ENCODE assay signal across 7 mouse cellular contexts in the genomic region with DNA sequence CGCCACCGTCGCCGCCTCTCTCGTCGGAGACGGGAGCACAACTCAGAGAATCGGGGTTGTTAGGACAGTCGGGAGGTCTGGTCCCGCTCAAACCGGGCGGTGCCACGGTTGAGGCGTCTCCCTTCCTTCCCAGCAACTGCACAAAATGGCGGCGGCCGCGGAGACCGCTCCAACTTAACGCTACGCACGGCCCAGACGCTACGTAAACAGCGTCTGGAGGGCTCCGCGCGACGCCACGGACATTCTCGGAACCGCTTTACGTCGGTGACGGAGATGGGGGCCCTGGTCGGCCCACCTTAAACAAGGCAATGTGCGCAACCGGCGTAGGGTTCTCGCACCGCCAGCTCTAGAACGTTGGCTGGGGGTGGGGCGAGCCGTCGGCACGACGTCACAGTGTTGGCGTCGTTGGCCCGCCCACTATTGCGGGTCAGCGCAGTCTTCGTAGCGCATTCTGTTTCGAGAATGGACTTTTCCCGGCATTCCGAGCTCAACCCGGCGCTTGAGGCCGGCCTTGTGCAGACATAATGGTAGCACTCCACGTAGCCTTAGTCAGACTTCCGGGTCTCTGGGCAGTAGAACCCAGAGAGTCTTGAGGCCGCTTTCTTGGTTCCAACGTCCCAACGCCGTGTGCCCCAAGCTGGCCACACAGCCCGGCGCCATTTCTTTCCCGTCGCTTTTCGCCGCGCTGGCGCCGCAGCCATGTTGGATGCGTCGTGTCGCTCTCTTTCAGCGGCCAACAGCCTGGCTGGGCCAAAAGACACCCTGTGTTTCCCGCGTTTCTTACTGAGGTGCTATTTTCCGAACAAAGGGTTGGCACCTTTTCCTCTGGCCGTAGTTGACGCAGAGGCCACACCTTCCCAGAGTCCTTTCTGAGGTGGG. TPM values are rescaled to one million over a fixed set of nuclear protein-coding genes. Genes with fewer than 3 reads are reported as not detected.
DNase-seq lines count a peak whose midpoint lies in the region; ATAC-seq and TF ChIP-seq lines count a peak whose summit lies in the region.

A gene (minus strand): TSS at position 332 of the 879 bp plus-strand sequence.

- H3K4me2 ChIP-seq in embryonic facial prominence, embryonic 12.5 days (replicated peaks) = peak within 1 kb of the TSS; percentile 86
- peak within 1 kb of the TSS; percentile 78 for H3K4me2 ChIP-seq in limb, embryonic 12.5 days
- H3K4me2 ChIP-seq in midbrain, embryonic 15.5 days = peak within 1 kb of the TSS; percentile 82

- H3K36me3 ChIP-seq in embryonic facial prominence, embryonic 12.5 days = peaks cover 28% of the 10 kb centered on the region
- H3K36me3 ChIP-seq in kidney, adult 2 months (ENCODE audit: control insufficient read depth, insufficient read depth, low read length) = no peaks in the 10 kb centered on the region; the same call in 1 of the 2 replicates
- H3K36me3 ChIP-seq in limb, embryonic 12.5 days = peaks cover 28% of the 10 kb centered on the region
- peaks cover 25% of the 10 kb centered on the region for H3K36me3 ChIP-seq in midbrain, embryonic 15.5 days (replicated peaks)
- peaks cover 10% of the 10 kb centered on the region for H3K36me3 ChIP-seq in spleen, adult 2 months (ENCODE audit: control insufficient read depth, insufficient read depth, low read length)

- no peaks in the 10 kb centered on the region for H3K9me3 ChIP-seq in embryonic facial prominence, embryonic 12.5 days
- H3K9me3 ChIP-seq in limb, embryonic 12.5 days = no peaks in the 10 kb centered on the region
- no peaks in the 10 kb centered on the region for H3K9me3 ChIP-seq in midbrain, embryonic 15.5 days

- H3K4me1 ChIP-seq in embryonic facial prominence, embryonic 12.5 days = peaks cover 17% of the 10 kb centered on the region
- H3K4me1 ChIP-seq in kidney, adult 2 months (ENCODE audit: control insufficient read depth, insufficient read depth, low read length) = peaks cover 2% of the 10 kb centered on the region; the same call in 1 of the 2 replicates
- peaks cover 13% of the 10 kb centered on the region for H3K4me1 ChIP-seq in limb, embryonic 12.5 days (replicated peaks)
- H3K4me1 ChIP-seq in midbrain, embryonic 15.5 days = peaks cover 29% of the 10 kb centered on the region
- H3K4me1 ChIP-seq in spleen, adult 2 months (ENCODE audit: control insufficient read depth, insufficient read depth, insufficient read length) = peaks cover 3% of the 10 kb centered on the region

- H3K27ac ChIP-seq in embryonic facial prominence, embryonic 12.5 days = peak within 1 kb of the TSS; percentile 94
- H3K27ac ChIP-seq in kidney, adult 2 months (ENCODE audit: insufficient read depth, low read depth, low read length) = peak within 1 kb of the TSS; percentile 96
- peak within 1 kb of the TSS; percentile 97 for H3K27ac ChIP-seq in limb, embryonic 12.5 days
- H3K27ac ChIP-seq in midbrain, embryonic 15.5 days = peak within 1 kb of the TSS; percentile 99
- H3K27ac ChIP-seq in spleen, adult 2 months (ENCODE audit: insufficient read depth, low read length) = peak within 1 kb of the TSS; percentile 97

- ATAC-seq in embryonic facial prominence, embryonic 12.5 days (ENCODE audit: insufficient number of reproducible peaks, insufficient read depth, low FRiP score, low TSS enrichment) = peak; percentile 96
- ATAC-seq in limb, embryonic 12.5 days (ENCODE audit: insufficient number of reproducible peaks, insufficient read depth, low FRiP score, low TSS enrichment, low read depth) = peak; percentile 97
- peak; percentile 98 for ATAC-seq in midbrain, embryonic 15.5 days (replicated peaks)

- WGBS in embryonic facial prominence, embryonic 12.5 days = 2% methylated on average over 84 of the region's 84 CpGs
- 1% methylated on average over 84 of the region's 84 CpGs for WGBS in kidney, adult 2 months
- WGBS in limb, embryonic 12.5 days = 2% methylated on average over 84 of the region's 84 CpGs
- 2% methylated on average over 84 of the region's 84 CpGs for WGBS in midbrain, embryonic 15.5 days
- 6% methylated on average over 84 of the region's 84 CpGs for WGBS in spleen, adult 2 months

- peaks cover 6% of the 10 kb centered on the region; the same call in 1 of the 2 replicates for H3K27me3 ChIP-seq in embryonic facial prominence, embryonic 12.5 days
- no peaks in the 10 kb centered on the region for H3K27me3 ChIP-seq in kidney, adult 2 months (replicated peaks; ENCODE audit: control insufficient read depth, insufficient read depth, low read length)
- H3K27me3 ChIP-seq in limb, embryonic 12.5 days = no peaks in the 10 kb centered on the region; the same call in 1 of the 2 replicates
- H3K27me3 ChIP-seq in midbrain, embryonic 15.5 days (replicated peaks) = no peaks in the 10 kb centered on the region
- H3K27me3 ChIP-seq in spleen, adult 2 months (ENCODE audit: control insufficient read depth, insufficient read depth, low read length) = no peaks in the 10 kb centered on the region

- TF ChIP-seq POLR2A in kidney, adult 2 months (IDR thresholded peaks at IDR 0.05; ENCODE audit: low read depth, low read length) = peak; percentile 92
- peak; percentile 90 for TF ChIP-seq POLR2A in spleen, adult 2 months (IDR thresholded peaks at IDR 0.05; ENCODE audit: low read depth, low read length)

- peak within 1 kb of the TSS; percentile 97 for H3K9ac ChIP-seq in embryonic facial prominence, embryonic 12.5 days
- peak within 1 kb of the TSS; percentile 98 for H3K9ac ChIP-seq in limb, embryonic 12.5 days (replicated peaks)
- peak within 1 kb of the TSS; percentile 98 for H3K9ac ChIP-seq in midbrain, embryonic 15.5 days

- peak; percentile 98 for DNase-seq in adrenal gland, postnatal 25 days
- DNase-seq in heart, adult 18-20 months = peak; percentile 97 to 99
- peak; percentile 98 for DNase-seq in kidney, adult 2 months
- peak; percentile 91 to 94 for DNase-seq in spleen, adult 2 months (ENCODE audit: low read depth in 1 of 2, low spot score in 2 of 2)

- peak within 1 kb of the TSS; percentile 91 for H3K4me3 ChIP-seq in embryonic facial prominence, embryonic 12.5 days
- peak within 1 kb of the TSS; percentile 87 for H3K4me3 ChIP-seq in kidney, adult 2 months (ENCODE audit: insufficient read depth, low read depth, low read length)
- H3K4me3 ChIP-seq in limb, embryonic 12.5 days (replicated peaks) = peak within 1 kb of the TSS; percentile 85
- H3K4me3 ChIP-seq in midbrain, embryonic 15.5 days = peak within 1 kb of the TSS; percentile 84
- peak within 1 kb of the TSS; percentile 88 for H3K4me3 ChIP-seq in spleen, adult 2 months (ENCODE audit: extremely low read depth, insufficient read depth, insufficient read length)

- TF ChIP-seq CTCF in kidney, adult 2 months (conservative IDR thresholded peaks at IDR 0.05; ENCODE audit: insufficient read depth, insufficient read length, low read depth, low read length) = no peak
- no peak for TF ChIP-seq CTCF in spleen, adult 2 months (IDR thresholded peaks at IDR 0.05; ENCODE audit: extremely low read depth, insufficient read depth, insufficient read length, insufficient replicate concordance)

RNA-seq across cellular contexts. Expression of the gene that starts here (rescaled TPM):
- 331 and 385 TPM in 2 replicates for total RNA-seq in adrenal gland, postnatal 25 days (2021)
- polyA plus RNA-seq in embryonic facial prominence, embryonic 12.5 days (2016; fragmentation: Nextera tagmentation; extraction: Ambion mirVana) = 72.0 and 73.1 TPM in 2 replicates
- 10 to 100 TPM; 69.9 to 83.9 TPM for total RNA-seq in heart, adult 18-20 months (2021)
- 148 and 160 TPM in 2 replicates for polyA plus RNA-seq in kidney, adult 2 months (2012; rRNA removed)
- polyA plus RNA-seq in limb, embryonic 12.5 days (2016; fragmentation: Nextera tagmentation; extraction: Ambion mirVana) = 67.4 and 68.6 TPM in 2 replicates
- 57.8 and 63.3 TPM in 2 replicates for polyA plus RNA-seq in midbrain, embryonic 15.5 days (2015; fragmentation: Nextera tagmentation; extraction: Ambion mirVana)
- polyA plus RNA-seq in spleen, adult 2 months (2012; rRNA removed) = 158 and 200 TPM in 2 replicates

Comparison
In these comparisons a context has a peak if more than half of its experiments do, and no peak if none do; other contexts are left out.
1. Peak in every context shown above with its lines: DNase-seq, ATAC-seq, H3K4me3 ChIP-seq and H3K27ac ChIP-seq.